Mouse (Mus musculus): ENCODE data around the gene Slc25a11.

The Slc25a11 gene

GRCm38 (mm10) chr11:70621972-70622814 lies 25.1 kb downstream of the Slc25a11 start:
- no peak for DNase-seq (ENCODE audit: low spot score)

DNA sequence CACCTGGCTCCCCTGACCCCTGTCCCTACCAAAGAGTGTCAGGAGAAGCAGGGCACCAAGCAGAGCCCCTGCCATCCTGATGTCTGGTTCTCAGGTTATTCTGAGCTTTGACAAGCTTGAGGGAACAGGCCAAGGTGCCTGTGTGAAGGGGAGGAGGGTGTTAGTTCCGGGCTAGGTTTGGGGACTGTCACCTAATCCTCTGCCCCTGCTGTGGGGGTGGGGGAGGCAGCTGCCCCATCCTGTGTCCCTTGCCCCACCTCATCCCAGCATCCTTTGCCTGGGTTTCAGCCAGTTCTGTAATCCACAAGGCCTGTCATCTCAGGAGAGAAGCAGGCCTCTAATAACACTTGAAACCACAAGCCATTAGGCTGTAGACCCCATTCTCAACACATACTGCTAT lies 28.2 kb downstream of the Slc25a11 start, which contains the start of gene Chrne:
Gene Chrne (minus strand): TSS at position 116 of the 400 bp plus-strand sequence.
- DNase-seq (ENCODE audit: low spot score), result no peak

- DNase-seq (ENCODE audit: low spot score), result peak; percentile 11
These were observed 31.7 kb downstream of the Slc25a11 start, which contains the start of gene 4930544D05Rik for GRCm38 (mm10) chr11:70615516-70616093. TSS of gene 4930544D05Rik (plus strand) at chr11:70615848.

GRCm38 (mm10) chr11:70615074-70615473 lies 32.2 kb downstream of the Slc25a11 start:
- DNase-seq (ENCODE audit: low spot score), result peak; percentile 82

DNA sequence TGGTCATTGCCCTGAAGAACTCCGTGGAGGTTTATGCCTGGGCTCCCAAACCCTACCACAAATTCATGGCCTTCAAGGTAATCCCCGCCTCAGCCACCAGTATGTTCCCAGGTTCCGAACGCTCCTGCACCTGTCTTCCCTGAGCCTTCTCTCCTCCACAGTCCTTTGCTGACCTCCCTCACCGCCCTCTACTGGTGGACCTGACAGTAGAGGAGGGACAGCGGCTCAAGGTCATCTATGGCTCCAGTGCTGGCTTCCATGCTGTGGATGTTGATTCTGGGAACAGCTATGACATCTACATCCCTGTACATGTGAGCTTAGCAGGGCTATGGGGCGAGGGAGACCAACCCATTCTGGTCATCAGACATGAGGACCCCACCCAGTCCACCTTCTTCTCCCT lies 34.8 kb downstream of the Slc25a11 start:
- DNase-seq (ENCODE audit: low spot score), result no peak

- DNase-seq (ENCODE audit: low spot score), result no peak
These were observed 36.5 kb downstream of the Slc25a11 start for GRCm38 (mm10) chr11:70610752-70611151.

GRCm38 (mm10) chr11:70608381-70609066 lies 38.8 kb downstream of the Slc25a11 start:
- peak; percentile 18 for DNase-seq (ENCODE audit: low spot score)

DNA sequence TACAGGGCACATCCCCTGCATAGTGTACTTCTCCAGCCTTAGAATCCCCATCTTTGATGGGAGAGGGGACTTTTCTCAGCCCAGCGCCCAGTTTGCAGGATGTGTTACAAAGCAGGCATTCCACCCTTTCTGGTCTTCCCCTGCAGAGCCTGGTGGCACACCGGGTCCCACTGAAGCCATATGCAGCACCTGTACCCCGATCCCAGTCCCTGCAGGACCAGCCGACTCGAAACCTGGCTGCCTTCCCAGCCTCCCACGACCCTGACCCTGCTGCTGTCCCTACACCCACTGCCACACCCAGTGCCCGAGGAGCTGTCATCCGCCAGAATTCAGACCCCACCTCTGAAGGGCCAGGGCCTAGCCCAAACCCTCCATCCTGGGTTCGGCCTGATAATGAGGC lies 39.7 kb downstream of the Slc25a11 start:
- no peak for DNase-seq (ENCODE audit: low spot score)

GRCm38 (mm10) chr11:70606717-70607116 lies 40.6 kb downstream of the Slc25a11 start:
- DNase-seq (ENCODE audit: low spot score), result no peak

DNA sequence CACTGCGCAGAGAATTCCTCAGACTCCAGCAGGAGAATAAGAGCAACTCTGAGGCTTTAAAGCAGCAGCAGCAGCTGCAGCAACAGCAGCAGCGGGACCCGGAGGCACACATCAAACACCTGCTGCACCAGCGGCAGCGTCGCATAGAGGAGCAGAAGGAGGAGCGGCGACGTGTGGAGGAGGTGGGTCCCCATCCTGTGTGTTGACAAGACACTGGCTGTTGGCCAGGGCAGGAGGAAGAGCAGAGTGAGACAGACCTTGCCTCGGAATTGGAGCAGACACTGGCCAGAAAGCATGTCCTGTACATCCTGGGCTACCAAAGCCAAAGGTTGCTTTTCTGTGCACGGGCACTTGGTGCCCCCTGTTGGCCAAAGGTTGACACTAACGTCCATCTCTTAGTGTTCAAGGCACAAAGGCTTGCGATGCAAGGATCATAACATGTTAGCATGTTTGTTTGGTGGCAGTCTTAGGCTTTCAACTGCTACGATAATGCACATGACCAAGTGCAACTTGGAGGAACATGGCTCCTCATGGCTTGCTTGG lies 42.2 kb downstream of the Slc25a11 start:
- DNase-seq (ENCODE audit: low spot score), result peak; percentile 86

DNA sequence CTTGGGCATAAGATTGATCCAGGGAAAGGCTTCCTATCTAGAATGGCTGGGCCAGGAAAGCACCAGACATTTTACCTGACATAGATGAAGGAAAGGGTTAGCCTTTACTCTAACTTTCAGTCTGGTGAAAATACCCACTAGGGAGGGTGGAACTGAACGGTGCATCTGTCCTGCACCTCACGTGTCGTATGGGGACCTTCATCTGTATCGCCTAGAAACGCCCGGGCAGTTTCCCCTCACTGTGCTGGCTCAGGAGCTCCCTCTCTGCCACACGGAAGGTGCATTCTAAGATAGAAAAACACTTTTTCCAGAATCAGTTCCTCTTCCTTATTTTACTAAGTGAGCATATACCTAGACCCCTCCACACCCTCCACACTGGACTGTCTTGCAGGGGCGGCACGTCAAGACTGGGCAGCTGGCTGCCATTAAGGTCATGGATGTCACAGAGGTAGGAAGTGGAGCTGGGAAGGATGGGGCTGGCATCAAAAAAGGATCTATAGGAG lies 48.8 kb downstream of the Slc25a11 start:
- no peak for DNase-seq (ENCODE audit: low spot score)

DNA sequence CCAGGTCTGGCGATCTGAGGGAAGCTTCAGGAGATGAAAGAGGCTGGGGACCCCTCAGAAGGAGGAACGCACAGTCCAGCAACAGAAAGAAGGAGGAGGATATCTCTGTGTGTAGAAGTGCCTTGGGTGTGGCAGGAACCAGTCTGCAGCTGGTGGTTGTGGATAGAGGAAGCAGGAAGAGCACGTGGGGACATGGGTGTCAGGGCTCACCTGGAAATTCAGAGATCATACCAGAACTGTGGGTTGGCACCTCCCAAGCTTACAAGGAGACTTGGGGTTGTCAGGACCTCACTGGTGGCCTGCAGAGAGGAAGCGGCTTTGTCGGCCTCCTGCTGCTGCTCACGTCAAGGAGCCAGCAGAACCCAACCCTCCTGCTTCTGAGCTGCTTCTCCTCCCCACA lies 50.0 kb downstream of the Slc25a11 start:
- DNase-seq (ENCODE audit: low spot score), result no peak

- no peak for DNase-seq (ENCODE audit: low spot score)
These were observed 51.2 kb downstream of the Slc25a11 start for GRCm38 (mm10) chr11:70596094-70596493.

DNA sequence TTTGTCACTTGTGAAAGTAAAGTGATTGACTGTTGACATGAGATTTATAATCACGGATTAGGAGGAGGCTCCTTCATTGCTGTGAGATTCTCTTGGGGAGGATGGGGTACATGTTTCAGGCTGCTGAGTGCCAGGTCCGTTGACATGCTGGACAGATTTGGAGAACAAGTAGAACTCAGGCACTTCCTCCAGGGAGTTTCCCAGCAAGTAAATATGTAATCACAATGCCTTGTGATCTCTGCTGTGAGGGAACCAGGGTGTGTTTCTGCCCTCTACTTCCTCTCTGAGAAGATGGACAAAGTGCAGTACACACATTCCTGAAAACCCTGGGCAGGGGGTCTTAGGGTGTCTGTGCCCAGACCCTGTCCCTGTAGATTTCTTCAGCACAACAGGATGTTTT lies 51.6 kb downstream of the Slc25a11 start:
- DNase-seq (ENCODE audit: low spot score), result no peak

GRCm38 (mm10) chr11:70594253-70594989 lies 52.9 kb downstream of the Slc25a11 start:
- DNase-seq (ENCODE audit: low spot score), result no peak

Measured in embryo, embryonic 10 days (tissue).